Mouse (Mus musculus) monocyte, adult 59 days (primary cell): ENCODE results near the gene Cry1. TPM values are rescaled to one million over a fixed set of nuclear protein-coding genes. Genes with fewer than 3 reads are reported as not detected.

ENCODE experiments used
- total RNA-seq, 2 experiments: library from RNA; stranded (reverse); gene quantifications; one replicate each; pipeline ENCODE4 v1.2.4; 2023

The Cry1 gene
- 10 to 100 TPM; 17.2 to 20.4 TPM for total RNA-seq

GRCm38 (mm10) chr10:85184964-85185608 is at the start of gene Cry1:
Gene Cry1 (minus strand): TSS chr10:85185064.

DNA sequence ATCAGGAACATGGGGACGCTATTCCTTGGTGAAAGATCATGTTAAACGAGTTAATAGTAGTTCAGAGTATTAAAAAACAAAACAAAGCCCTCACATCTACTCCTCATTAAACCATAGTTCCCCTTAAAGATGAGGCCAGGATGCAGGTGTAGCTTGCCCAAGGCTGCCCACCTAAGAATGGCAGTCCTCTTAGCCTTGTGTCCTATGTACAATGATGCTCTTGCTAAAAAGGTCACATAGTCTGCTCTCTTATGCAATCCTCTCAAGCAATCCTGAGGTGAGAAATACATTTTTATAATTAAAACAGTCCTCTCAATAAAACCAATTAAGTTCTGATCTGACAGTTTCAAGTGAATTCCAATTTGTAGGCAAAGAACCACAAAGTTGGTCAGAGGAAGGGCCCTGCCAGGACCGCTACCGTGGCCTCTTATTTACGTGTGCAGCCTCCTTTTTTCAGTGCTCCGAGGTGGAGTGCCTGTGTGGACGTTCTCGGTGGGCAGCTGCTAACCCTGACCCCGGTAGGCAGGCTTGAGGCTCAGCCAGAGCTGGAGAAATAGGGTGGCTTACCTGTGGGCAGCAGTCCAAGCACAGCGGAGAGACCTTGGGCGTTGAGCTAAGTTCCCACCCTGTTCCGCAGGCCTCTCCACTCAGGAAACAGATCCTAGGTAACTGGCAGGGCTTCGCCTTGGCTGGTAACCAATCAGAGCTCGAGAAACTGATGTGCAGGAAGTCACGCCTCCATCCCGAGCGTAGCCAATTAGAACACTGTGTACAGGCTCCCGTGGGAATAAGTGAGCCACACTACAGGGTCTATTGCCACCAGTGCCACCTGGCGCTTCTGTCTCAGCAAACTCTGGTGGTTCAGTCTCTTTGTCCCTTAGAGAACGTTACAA is 57.2 kb downstream of the Cry1 start, which contains the start of gene Mterf2:
Mterf2 (minus strand) TSS at position 633 of the 893 bp plus-strand sequence.

DNA sequence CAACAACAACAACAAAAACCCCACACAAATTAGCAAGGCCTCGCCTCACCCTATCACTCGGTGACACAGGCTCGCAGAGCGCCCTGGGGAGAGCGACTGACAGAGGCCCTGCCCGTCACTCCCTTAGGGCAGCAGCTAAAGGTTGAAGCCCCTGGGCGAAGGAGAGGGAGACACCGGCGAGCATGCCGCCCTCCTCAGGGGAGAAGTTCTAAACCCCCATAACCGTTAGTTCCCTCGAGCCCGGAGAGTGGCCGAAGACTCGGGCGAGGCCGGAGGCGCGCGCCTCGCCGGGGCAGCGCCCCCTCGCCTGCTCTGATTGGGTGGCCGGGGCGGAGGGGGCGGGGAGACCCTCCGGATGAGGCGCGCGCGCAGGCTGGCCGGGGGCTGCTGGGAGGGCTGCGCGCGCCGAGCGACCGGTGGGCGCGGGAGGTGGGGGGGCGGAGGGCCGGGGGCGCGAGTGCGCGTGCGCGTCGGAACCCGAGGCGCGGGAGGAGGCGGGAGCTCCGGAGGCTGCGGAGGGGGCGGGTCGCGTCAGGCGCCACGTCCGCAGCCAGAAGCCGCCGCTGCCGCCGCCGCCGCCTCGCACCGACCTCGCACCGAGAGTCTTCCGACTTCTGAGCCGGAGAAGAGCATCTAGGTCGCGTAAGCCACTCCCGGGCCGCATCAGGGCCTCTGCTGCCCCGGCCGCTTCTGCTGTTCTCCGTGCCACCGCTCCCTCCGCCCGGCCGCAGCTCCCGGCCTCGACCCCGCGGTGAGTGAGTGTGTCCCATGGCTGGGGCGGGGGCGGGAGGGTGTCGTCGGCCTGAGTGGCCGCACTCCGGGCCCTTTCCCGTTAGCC is 82.4 kb downstream of the Cry1 start, which contains the start of the genes Fhl4 and Tmem263:
Fhl4 (minus strand) TSS at position 249 of the 838 bp plus-strand sequence.
Tmem263 (plus strand) TSS at position 381 of the 838 bp plus-strand sequence.

Other genes with a start within 250 kb of the Cry1 start
- not detected for gene Fhl4, start 82.6 kb downstream of the Cry1 start, total RNA-seq
- gene Tmem263, start 82.4 kb downstream of the Cry1 start, total RNA-seq = 1 to 10 TPM; 2.2 to 3.6 TPM
- not detected for gene Mterf2, start 57.0 kb downstream of the Cry1 start, total RNA-seq
- 1 to 10 TPM; 1.5 to 1.6 TPM for gene Btbd11, start 201.8 kb upstream of the Cry1 start, total RNA-seq